Mouse (Mus musculus) thymus, postnatal 0 days (tissue): ENCODE measurements around the gene Celsr1. TPM values are rescaled to one million over a fixed set of nuclear protein-coding genes. Genes with fewer than 3 reads are reported as not detected.
A peak's percentile ranks its signal among the peaks of the same experiment; 100 is the strongest.

Experiments
- DNase-seq: peaks from one replicate; pipeline ENCODE4 v3.0.0-alpha.2; 2015; ENCODE audit warnings: low spot score
- polyA plus RNA-seq: library from polyadenylated mRNA; unstranded; fragments of >200 nt; fragmentation: Nextera tagmentation; extraction: Ambion mirVana; gene quantifications from 2 replicates; pipeline ENCODE4 v1.2.1, GENCODE M21; 2015

Gene Celsr1
- polyA plus RNA-seq, 1 experiment from 2014 or later: 3.6 TPM

DNA sequence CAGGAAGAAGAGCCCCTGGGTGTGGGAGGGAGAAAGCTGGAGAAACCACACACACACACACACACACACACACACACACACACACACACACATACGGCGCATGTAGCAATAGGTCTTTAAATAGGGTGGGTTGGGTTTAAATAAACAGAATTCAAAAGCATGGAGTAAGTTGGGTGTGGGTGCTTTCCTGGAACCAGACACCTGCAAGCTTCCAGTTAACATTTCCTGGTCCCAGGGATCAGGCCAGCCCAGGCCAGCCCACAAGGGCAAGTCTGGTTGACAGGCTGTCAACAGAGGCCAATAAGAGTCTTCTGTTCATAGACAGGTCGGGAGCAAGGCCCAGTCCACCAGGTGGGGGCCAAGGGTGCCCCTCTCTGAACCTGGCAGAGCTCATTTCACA lies 2.3 kb upstream of the Celsr1 start:
- DNase-seq: no peak

DNA sequence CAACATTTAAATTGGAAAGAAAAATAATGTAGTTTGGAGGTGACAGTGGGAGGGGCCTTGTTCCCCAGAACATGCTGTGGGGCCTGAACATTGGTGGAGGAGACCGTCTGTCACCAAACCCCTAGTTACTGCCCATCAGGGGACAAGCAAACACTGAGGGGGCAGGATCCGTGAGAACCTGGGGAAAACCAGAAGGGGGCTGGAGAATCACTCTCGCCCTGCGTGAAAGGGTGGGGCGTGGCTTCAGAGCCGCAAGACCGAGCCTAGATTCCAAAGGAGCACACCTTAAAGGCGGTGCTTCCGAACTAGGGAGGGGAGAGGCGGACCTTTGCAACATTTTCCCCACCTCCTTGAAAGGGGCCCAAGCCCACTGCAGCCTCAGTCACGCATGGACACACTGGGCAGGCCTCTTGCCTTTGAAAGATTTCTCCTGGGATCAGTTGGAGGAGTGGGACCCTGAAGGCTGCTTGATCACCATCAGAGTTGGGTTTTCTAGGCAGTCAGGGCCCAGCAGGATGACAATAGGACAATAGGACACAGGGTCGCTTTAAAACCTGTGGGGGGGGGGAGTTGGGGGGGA lies 1.3 kb upstream of the Celsr1 start:
- DNase-seq: peak; percentile 40

DNA sequence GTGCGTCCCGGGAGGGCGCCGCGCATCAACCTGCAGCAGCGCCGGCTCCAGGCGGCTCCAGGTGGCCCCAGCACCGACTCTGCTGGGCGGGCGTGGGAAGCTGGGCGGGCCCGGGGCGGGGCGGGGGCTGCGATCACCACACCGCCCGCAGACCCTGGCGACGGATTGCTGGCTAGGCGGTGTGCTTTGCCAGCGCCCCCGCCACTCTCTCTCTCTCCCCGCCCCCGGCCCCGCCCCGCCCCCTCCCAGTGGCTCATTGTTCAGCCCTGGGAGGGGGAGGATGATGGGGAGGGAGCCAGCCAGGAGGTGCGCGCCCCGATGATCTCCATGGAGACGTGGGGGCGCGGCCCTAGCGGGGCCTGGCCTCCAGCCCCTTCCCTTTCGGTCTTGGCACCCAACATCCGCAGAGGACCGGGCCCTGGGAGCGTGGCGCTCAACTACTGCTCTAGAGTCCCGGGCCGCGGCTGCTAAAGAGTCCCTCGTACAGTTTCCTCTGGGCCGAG lies 495 bp upstream of the Celsr1 start:
- DNase-seq: peak; percentile 92

DNA sequence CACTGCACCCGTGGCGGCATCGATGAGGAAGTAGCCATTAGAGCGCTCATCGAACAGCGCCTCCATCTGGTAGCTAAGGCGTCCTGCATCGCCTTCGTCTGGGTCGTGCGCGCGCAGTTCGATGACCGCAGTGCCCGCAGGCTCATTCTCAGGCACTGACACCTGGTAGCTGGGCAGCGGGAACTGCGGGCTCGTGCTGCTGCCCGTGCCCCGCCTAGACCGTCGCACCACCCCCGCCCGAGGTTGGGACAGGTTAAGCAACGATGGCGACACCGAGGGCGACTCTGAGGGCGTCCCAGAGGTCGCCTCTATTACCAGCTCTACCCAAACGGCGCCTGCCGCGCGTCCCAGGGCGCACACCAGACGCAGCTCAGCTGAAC lies 776 bp downstream of the Celsr1 start:
- DNase-seq: peak; percentile 56

- DNase-seq: no peak
These were observed 3.6 kb downstream of the Celsr1 start for GRCm38 (mm10) chr15:86029981-86030380.

DNA sequence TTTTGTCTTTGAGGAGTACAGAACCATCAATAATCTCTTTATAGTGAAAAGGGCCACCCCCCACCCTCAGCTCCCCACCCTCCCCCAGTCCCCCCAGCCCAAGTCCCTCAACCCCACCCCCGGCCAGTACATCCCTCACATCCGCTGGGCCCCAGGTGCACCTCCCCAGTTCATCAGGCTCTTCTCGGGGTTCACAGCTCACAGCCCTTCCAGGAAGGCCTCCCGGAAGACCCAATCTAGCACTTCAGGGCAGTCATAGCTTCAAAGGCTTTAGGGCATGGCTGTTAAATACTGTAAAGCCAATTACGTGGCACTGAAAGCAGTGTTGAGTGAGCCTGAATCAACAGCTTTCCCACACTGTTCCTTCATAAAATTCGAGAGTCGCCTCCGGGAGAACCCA lies 5.7 kb downstream of the Celsr1 start:
- peak; percentile 76 for DNase-seq

- peak; percentile 39 for DNase-seq
These were observed 11.6 kb downstream of the Celsr1 start for GRCm38 (mm10) chr15:86021971-86022370.

DNA sequence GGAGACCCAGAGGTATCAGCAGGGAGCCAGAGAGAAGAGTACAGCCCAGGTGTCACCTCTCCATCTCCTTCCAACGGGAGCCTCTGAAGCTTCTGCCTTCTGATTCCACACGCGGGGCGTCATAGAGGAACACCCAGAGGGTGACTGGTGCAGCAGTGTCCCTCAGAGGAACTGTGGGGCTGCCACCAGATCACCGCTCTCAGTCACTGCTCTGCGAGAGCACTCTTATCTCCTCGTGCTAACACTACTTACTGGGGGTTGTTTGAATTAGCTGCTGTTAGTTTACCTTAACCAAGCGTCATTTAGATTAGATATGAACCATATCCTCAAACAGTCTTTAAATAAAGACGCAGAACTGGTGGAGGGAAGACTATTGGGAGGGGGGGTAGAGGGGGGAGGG lies 12.3 kb downstream of the Celsr1 start:
- DNase-seq: no peak

- DNase-seq: no peak
These were observed 13.6 kb downstream of the Celsr1 start for GRCm38 (mm10) chr15:86020008-86020407.

DNA sequence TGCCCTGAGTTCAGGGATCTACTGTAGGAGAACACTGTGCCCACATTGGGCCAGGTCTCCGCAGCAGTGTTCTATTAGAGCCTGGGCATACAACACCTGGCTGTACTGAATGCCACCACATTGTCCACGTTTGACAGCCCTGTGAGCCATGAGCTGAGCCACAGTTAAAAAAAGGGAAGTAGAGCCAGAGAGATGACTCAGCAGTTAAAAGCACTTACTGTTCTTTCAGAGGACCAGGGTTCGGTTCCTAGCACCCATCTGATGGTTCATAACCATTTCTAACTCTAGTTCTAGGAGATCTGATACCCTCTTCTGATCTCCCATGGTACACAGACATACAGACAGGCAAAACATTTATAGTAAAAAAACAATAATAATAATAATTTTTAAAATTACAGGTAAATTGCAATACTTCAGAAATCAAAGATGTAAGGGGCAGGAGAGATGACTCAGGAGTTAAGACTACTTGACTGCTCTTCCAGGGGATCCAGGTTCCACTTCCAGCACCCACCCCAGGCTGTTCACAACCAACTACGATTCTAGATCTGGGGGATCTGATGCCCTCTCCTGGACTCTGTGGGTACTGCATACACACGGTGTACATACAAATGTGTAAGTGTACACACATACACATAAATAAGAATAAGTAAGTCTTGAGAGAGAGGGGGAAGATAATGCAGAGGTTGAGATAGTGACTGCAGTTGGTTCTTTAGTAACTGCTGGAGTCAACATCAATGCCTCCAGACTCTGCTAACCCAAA lies 14.6 kb downstream of the Celsr1 start:
- no peak for DNase-seq

GRCm38 (mm10) chr15:86017336-86017735 lies 16.2 kb downstream of the Celsr1 start:
- no peak for DNase-seq

- peak; percentile 68 for DNase-seq
These were observed 17.6 kb downstream of the Celsr1 start for GRCm38 (mm10) chr15:86015860-86016541.

- DNase-seq: no peak
These were observed 18.6 kb downstream of the Celsr1 start for GRCm38 (mm10) chr15:86015026-86015425.

DNA sequence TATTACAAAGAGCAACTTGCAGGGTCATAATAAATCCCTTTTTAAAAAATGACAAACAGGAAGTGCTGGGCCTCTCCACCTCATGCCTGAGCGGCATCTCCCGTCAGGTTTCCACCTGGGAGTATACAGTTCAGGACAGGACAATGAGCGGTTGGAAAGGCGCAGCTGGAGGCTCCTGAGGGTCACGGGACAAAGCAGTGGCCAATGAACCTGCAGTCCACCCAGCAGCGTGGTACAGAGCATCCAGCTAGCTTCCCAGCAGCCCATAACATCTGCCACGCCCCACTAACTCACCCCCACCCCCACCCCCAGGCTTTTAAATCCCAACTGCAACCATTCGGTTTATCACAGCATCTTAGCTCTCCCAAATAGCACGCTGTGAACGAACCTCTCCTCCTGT lies 19.9 kb downstream of the Celsr1 start:
- DNase-seq: no peak

- no peak for DNase-seq
These were observed 20.4 kb downstream of the Celsr1 start for GRCm38 (mm10) chr15:86013130-86013529.

- DNase-seq: peak; percentile 73
These were observed 25.9 kb downstream of the Celsr1 start for GRCm38 (mm10) chr15:86007690-86008121.

DNA sequence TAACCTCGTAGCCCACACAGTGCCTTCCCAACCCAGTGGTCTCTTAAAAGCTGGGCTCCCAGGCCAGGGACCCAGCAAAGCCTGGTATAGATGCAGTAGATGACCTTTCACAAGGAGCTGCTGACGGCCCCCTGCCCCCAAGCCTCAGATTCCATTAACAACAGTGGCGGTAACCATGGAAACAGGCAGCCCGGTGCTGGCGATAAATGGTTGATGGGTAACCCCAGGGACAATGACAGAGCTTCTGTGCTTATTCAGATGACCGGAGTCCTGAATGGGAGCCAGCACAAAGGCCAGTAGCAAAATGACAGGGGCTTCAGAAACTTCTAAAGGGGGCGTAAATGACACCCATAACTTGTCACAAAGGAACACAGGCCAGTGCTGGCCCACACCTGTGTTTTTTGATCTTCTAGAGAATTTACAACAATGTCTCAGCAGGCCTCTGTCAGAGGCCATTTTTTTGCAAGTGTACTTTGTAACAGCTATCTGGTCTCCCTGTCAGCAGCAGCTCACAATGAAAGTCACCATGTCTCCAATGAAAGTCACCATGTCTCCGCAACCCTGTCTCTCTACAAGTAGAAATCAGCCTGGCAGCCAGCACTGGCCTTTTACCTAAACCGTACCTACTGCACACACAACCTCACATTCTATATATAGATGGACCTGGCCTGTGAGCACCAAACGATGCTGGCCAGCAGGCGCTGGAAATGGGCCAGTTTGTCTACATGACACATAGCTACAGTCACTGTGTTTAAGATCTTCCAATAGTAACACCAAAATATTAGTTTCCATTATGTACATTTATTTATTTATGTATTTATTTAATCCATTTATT lies 27.7 kb downstream of the Celsr1 start:
- no peak for DNase-seq

- DNase-seq: no peak
These were observed 29.5 kb downstream of the Celsr1 start for GRCm38 (mm10) chr15:86004048-86004447.

DNA sequence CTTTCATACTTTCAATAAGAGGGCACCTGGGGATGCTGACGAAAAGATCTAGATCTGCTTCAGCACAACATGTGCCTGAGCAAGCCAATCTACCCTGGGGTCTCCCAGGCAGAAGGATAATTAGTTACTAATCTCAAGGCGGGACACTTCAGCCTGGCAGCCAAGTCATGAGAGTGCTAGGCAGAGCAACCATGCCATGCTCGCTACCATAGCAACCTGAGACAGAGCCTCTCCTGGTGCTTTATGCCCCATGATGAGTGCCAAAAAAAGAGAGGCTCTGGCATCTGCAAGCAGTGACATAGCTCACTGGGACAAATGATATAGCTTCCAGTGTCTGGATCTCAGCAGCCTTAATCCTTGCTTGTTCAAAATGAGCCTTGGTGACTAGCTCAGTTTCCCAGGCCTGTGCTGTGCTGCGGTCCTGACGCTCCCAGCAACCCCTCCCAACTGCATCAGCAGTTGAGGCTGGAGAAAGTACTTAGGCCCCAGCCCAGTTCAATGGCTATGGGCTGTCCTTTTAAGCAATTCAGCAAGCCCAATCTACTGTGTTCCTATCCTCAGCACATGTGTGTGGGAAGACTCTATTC lies 32.8 kb downstream of the Celsr1 start:
- DNase-seq: no peak

- DNase-seq: no peak
These were observed 34.9 kb downstream of the Celsr1 start for GRCm38 (mm10) chr15:85998525-85999230.
